Mouse (Mus musculus) forebrain, embryonic 11.5 days (tissue): Measurements from ENCODE around the gene Fthl17c. TPM values are rescaled to one million over a fixed set of nuclear protein-coding genes. Genes with fewer than 3 reads are reported as not detected.
"Not testable (repeated sequence)": the region's sequence is repeated elsewhere in the genome, so short reads cannot be mapped to it uniquely, and the experiment has no call there.

Source experiments
- ATAC-seq: fragments of 200-750 bp; cut with Nextera tagmentation; replicated peaks from 2 replicates; pipeline ENCODE4 v1.8.0; 2017; ENCODE audit warnings: moderate TSS enrichment; ENCODE audit not compliant: low FRiP score
- DNase-seq: peaks from one replicate; pipeline ENCODE4 v3.0.0-alpha.2; 2017; ENCODE audit warnings: low spot score
- H3K27ac ChIP-seq: fragments of 300-500 bp; sonication (generic); 2 replicates; pipeline ENCODE4 v1.5.1; 2014; ENCODE audit warnings: low read depth, low read length
- H3K27me3 ChIP-seq: fragments of 300-500 bp; sonication (generic); 2 replicates; pipeline ENCODE4 v1.6.1; 2014; ENCODE audit warnings: mild to moderate bottlenecking, low read length, mixed read lengths; ENCODE audit not compliant: control insufficient read depth, insufficient read depth
- H3K36me3 ChIP-seq: fragments of 300-500 bp; sonication (generic); 2 replicates; pipeline ENCODE4 v1.6.1; 2014; ENCODE audit warnings: mild to moderate bottlenecking, low read length, moderate library complexity, mixed read lengths; ENCODE audit not compliant: control insufficient read depth, insufficient read depth
- H3K4me1 ChIP-seq: fragments of 300-500 bp; sonication (generic); replicated peaks from 2 replicates; pipeline ENCODE4 v1.6.1; 2014; ENCODE audit warnings: low read length, mixed read lengths; ENCODE audit not compliant: control insufficient read depth, insufficient read depth
- H3K4me2 ChIP-seq: fragments of 300-500 bp; sonication (generic); 2 replicates; pipeline ENCODE4 v1.6.1; 2014; ENCODE audit warnings: low read depth, mild to moderate bottlenecking, low read length, moderate library complexity, mixed read lengths; ENCODE audit not compliant: severe bottlenecking
- H3K4me3 ChIP-seq: fragments of 300-500 bp; sonication (generic); 2 replicates; pipeline ENCODE4 v1.5.1; 2014; ENCODE audit warnings: low read depth, low read length
- H3K9ac ChIP-seq: fragments of 300-500 bp; sonication (generic); 2 replicates; pipeline ENCODE4 v1.6.1; 2014; ENCODE audit warnings: low read length
- H3K9me3 ChIP-seq: fragments of 300-500 bp; sonication (generic); 2 replicates; pipeline ENCODE4 v1.6.1; 2016; ENCODE audit warnings: low read length, mixed read lengths; ENCODE audit not compliant: control insufficient read depth
- WGBS: fragments of 180-500 bp; shearing (Covaris S2); extraction: QIAGEN DNeasy Blood & Tissue Kit; methylation state at CpG from one replicate; pipeline ENCODE4 v1.1.7; 2014; 5-methylcytosine and 5-hydroxymethylcytosine counted together
- polyA plus RNA-seq: library from polyadenylated mRNA; unstranded; fragments of >200 nt; fragmentation: Nextera tagmentation; extraction: Ambion mirVana; gene quantifications from 2 replicates; pipeline ENCODE4 v1.2.1, GENCODE M21; 2014

Gene Fthl17c
- not detected in 2 replicates for polyA plus RNA-seq

- H3K36me3 ChIP-seq, H3K27ac ChIP-seq, H3K4me1 ChIP-seq, H3K9me3 ChIP-seq, H3K27me3 ChIP-seq, H3K4me2 ChIP-seq, ATAC-seq, DNase-seq, H3K9ac ChIP-seq, H3K4me3 ChIP-seq: not testable (repeated sequence)
- no CpG with 5 or more reads among the region's 11 CpGs for WGBS
Observed at GRCm38 (mm10) chrX:8976459-8976858, at the start of gene Fthl17c. TSS of gene Fthl17c (minus strand) at chrX:8976559.

DNA sequence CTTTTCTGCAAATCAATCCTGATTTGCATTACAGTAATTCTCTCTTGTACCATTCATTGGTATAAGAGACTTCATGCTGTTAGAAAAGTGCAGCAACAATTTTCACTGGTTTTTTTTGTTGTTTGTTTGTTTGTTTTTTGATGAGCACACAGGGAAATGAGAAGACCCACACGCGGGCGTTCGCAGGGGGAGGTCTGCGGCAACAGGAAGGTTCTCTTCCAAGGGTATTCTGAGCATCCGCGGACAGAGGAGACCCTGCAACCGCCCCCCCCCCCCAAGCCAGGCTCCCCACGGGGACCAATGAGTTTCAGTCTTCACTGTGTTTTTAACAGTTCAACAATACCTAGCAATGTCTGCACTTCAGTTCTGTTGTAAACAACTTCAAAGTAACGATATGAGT, 43.1 kb upstream of the Fthl17c start:
- 61% methylated on average over 8 of the region's 10 CpGs for WGBS
- Histone ChIP-seq H3K4me2 (no peak overlapping the region), H3K27ac (no peak overlapping the region), H3K27me3 (no peaks in the 10 kb centered on the region), H3K9me3 (no peaks in the 10 kb centered on the region), H3K9ac (no peak overlapping the region), H3K4me1 (no peaks in the 10 kb centered on the region), H3K4me3 (no peak overlapping the region), H3K36me3 (no peaks in the 10 kb centered on the region)
- ATAC-seq (no peak), DNase-seq (no peak)

DNA sequence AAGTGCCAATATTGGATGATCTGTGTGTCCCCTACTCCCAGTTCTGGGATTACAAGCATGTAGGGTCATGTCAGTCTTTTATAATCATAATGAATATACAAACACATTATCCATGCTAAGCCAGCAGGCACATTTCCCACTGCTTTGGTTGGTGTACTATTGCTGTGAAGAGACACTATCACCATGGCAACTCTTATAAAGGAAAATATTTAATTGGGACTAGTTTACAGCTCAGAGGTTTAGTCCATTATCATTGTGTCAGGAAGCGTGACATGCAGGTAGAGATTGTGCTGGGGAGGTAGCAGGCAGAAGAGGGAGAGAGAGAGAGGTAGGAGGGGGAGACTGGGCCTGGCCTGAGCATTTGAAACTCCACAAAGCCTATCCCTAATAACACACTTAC, 39.7 kb upstream of the Fthl17c start:
- ATAC-seq (no peak), DNase-seq (no peak)
- Histone ChIP-seq H3K4me1 (no peaks in the 10 kb centered on the region), H3K9me3 (no peaks in the 10 kb centered on the region), H3K4me3 (no peak overlapping the region), H3K36me3 (no peaks in the 10 kb centered on the region), H3K9ac (no peak overlapping the region), H3K4me2 (no peak overlapping the region), H3K27ac (no peak overlapping the region), H3K27me3 (no peaks in the 10 kb centered on the region)
- 36% methylated on average over 1 of the region's 1 CpGs for WGBS

GRCm38 (mm10) chrX:8986655-8987054, 10.3 kb upstream of the Fthl17c start, which contains the start of gene Fthl17d:
TSS of gene Fthl17d (minus strand) at chrX:8986755.
- not testable (repeated sequence) for H3K27ac ChIP-seq, ATAC-seq, H3K4me3 ChIP-seq, H3K4me1 ChIP-seq, H3K9ac ChIP-seq, H3K36me3 ChIP-seq, H3K9me3 ChIP-seq, H3K27me3 ChIP-seq, H3K4me2 ChIP-seq, DNase-seq
- no CpG with 5 or more reads among the region's 9 CpGs for WGBS

DNA sequence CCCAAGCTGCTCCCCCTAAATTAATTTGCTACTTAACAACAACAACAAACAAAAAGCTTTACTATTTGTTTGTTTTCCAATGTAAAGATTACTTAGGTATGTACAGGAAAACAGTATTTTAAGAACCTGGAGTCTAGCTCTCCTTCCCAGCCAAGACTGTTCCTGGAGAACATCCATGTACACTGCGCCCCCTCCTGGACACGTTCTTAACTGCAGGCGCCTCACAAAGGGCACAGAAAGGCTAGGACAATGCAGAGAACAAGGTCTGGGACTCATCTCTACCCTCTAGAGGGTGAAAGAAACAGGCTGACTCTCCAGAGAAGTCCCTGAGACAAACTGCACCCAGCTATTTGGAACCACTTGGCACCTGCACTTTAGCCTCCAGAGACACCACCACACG, 11.7 kb downstream of the Fthl17c start:
- 55% methylated on average over 4 of the region's 4 CpGs for WGBS
- H3K4me3 ChIP-seq, H3K9me3 ChIP-seq, H3K27me3 ChIP-seq, H3K9ac ChIP-seq, H3K36me3 ChIP-seq, H3K4me1 ChIP-seq, H3K27ac ChIP-seq, H3K4me2 ChIP-seq, DNase-seq, ATAC-seq: not testable (repeated sequence)

- not testable (repeated sequence) for H3K27ac ChIP-seq, H3K9me3 ChIP-seq, H3K4me3 ChIP-seq, H3K4me1 ChIP-seq, ATAC-seq, H3K27me3 ChIP-seq, H3K4me2 ChIP-seq, H3K36me3 ChIP-seq, H3K9ac ChIP-seq, DNase-seq
- WGBS = 99% methylated on average over 4 of the region's 11 CpGs
Observed at GRCm38 (mm10) chrX:8962875-8963274, 13.5 kb downstream of the Fthl17c start, which contains the start of gene Fthl17b. TSS of gene Fthl17b (minus strand) at chrX:8962975.

DNA sequence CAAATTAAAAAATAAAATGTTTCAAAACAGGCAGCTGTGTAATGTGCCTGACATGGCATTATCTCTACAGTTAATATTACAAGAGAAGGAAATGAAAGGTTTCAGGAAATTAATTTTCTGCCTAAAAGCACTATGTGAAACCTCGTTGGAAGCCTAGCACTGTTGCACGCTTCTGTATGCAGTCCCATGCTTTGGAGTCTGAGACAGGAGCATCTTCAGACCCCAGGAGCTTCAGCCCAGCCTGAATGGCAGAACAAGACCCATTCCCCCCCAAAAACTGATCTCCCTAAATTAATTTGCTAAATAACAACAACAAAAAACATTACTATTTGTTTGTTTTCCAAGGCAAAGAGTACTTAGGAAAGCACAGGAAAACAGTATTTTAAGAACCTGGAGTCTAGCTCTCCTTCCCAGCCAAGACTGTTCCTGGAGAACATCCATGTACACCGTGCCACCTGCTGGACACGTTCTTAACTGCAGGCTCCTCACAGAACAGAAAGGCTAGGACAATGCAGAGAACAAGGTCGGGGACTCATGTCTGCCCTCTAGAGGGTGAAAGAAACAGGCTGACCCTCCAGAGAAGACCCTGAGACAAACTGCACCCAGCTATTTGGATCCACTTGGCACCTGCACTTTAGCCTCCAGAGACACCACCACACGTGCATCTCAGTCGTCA, 28.1 kb downstream of the Fthl17c start:
- DNase-seq (peak; percentile 85), ATAC-seq (peak; percentile 66; the same call in 1 of the 2 replicates)
- H3K9me3 ChIP-seq, H3K27me3 ChIP-seq, H3K27ac ChIP-seq, H3K9ac ChIP-seq, H3K4me3 ChIP-seq, H3K4me1 ChIP-seq, H3K4me2 ChIP-seq, H3K36me3 ChIP-seq: not testable (repeated sequence)
- WGBS = 20% methylated on average over 7 of the region's 7 CpGs

- no peak overlapping the region for H3K4me2 ChIP-seq
- DNase-seq (no peak), ATAC-seq (no peak)
- no peaks in the 10 kb centered on the region for H3K27me3 ChIP-seq
- no peaks in the 10 kb centered on the region for H3K9me3 ChIP-seq
- WGBS = 84% methylated on average over 8 of the region's 8 CpGs
- H3K4me1 ChIP-seq = no peaks in the 10 kb centered on the region
- no peak overlapping the region for H3K4me3 ChIP-seq
- H3K9ac ChIP-seq = no peak overlapping the region
- H3K27ac ChIP-seq = no peak overlapping the region
- H3K36me3 ChIP-seq = no peaks in the 10 kb centered on the region
Observed at GRCm38 (mm10) chrX:8944041-8944440, 32.3 kb downstream of the Fthl17c start.

GRCm38 (mm10) chrX:8927308-8927707, 49.1 kb downstream of the Fthl17c start:
- Histone ChIP-seq H3K27ac (no peak overlapping the region), H3K36me3 (no peaks in the 10 kb centered on the region), H3K9ac (no peak overlapping the region), H3K4me3 (no peak overlapping the region), H3K27me3 (no peaks in the 10 kb centered on the region), H3K4me1 (no peaks in the 10 kb centered on the region), H3K9me3 (no peaks in the 10 kb centered on the region), H3K4me2 (no peak overlapping the region)
- WGBS = 27% methylated on average over 4 of the region's 4 CpGs
- no peak for ATAC-seq
- no peak for DNase-seq
